Mouse (Mus musculus): ENCODE results near the gene Zfp775.

DNA sequence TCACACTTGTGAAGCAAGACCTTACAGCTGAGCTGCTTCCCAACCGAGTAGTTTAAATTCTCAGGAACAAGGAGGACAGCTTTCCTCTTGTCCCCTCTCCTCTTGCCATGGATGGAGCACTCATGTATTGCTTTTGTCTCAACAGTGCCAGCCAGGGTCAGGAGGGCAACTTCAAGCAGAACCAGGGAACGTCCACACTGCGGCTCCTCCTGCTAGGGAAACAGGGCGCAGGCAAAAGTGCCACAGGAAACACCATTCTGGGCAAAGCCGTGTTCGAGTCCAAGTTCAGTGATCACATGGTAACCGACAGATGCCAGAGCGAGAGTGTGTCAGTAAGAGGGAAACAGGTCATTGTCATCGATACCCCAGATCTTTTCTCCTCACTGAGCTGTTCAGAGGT lies 48.2 kb downstream of the Zfp775 start:
- TF ChIP-seq CTCF (IDR thresholded peaks at IDR 0.05; ENCODE audit: low read depth) (no peak), EP300 (IDR thresholded peaks at IDR 0.05; ENCODE audit: low read depth) (no peak)
